Comparison of ENCODE assay signal across 9 mouse cellular contexts in the genomic region with DNA sequence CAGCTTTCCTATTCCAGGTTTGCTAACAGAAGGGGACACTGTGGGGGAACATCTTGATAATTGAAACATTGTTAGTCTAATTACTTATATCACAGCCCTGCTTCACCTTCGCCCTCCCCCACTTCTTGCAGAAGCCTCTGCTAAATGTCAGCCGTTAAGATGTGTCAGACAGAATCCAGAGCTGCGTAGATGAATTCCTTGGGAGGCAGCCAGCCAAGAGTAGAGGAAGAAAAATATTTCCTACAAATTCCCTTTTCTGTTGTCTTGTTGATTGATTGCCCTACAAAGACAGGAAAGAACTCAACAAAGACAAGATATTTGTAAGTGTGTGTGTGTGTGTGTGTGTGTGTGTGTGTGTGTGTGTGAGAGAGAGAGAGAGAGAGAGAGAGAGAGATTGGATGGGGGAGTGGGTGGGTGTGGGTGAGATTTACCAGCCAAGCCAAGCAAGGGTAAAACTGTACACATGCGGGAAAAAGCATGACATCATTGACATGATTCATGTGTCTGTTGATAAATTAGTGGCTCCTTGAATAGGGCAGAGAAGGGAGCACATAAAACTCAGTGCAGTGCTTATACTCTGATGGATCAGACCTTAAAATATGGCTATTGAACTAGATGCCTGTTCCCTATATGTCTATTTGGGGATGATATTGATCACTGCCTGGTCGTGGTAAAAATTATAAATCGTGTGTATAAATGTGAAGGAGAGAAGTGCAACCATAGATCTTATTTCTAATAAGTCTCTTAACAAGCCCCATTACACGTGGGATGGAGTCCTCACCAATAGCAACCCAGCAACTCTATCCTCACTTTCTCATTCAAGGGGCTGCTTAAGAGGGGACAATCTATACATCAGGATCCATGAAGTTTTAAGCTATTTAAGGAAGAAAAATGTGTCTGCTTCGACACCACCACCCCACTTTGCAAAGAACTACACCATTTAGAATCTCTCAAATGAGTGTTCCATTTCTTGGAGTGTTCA.
A peak's percentile ranks its signal among the peaks of the same experiment; 100 is the strongest.
DNase-seq lines count a peak whose midpoint lies in the region; ATAC-seq and TF ChIP-seq lines count a peak whose summit lies in the region.
"Had no signal": no experiment of that assay in that cellular context is flagged by ENCODE, and none has a peak within 500 bp of the region (broad histone marks: within the 10 kb centered on the region; RNA-seq: fewer than 3 reads in every experiment).

No protein-coding gene starts in this region.

- no peaks in the 10 kb centered on the region for H3K9me3 ChIP-seq in forebrain, embryonic 13.5 days (replicated peaks)
- no peaks in the 10 kb centered on the region for H3K9me3 ChIP-seq in forebrain, embryonic 11.5 days (ENCODE audit: control insufficient read depth, low read length)
- no peaks in the 10 kb centered on the region for H3K9me3 ChIP-seq in kidney, postnatal 0 days (replicated peaks; ENCODE audit: low read length)
- H3K9me3 ChIP-seq: limb, embryonic 13.5 days had no signal

- intact Hi-C loops in gastrocnemius, postnatal 36 days (cut with DNase I) = no loop called here

- H3K4me1 ChIP-seq in forebrain, embryonic 13.5 days = peaks cover 17% of the 10 kb centered on the region
- H3K4me1 ChIP-seq in forebrain, embryonic 11.5 days (replicated peaks; ENCODE audit: control insufficient read depth, insufficient read depth, low read length) = no peaks in the 10 kb centered on the region
- H3K4me1 ChIP-seq in kidney, postnatal 0 days (replicated peaks; ENCODE audit: insufficient read depth, low read length) = 0 out of 2 replicates have a peak, but pooled peaks cover 7% of the 10 kb centered on the region
- H3K4me1 ChIP-seq: limb, embryonic 13.5 days had no signal

- H3K27me3 ChIP-seq in forebrain, embryonic 13.5 days = no peaks in the 10 kb centered on the region
- H3K27me3 ChIP-seq in forebrain, embryonic 11.5 days (ENCODE audit: control insufficient read depth, insufficient read depth, low read length) = no peaks in the 10 kb centered on the region
- H3K27me3 ChIP-seq in kidney, postnatal 0 days (ENCODE audit: insufficient read depth, low read length) = no peaks in the 10 kb centered on the region
- H3K27me3 ChIP-seq: limb, embryonic 13.5 days had no signal

- no peak overlapping the region for H3K4me3 ChIP-seq in forebrain, embryonic 13.5 days
- H3K4me3 ChIP-seq in forebrain, embryonic 11.5 days (ENCODE audit: low read depth, low read length) = no peak overlapping the region
- no peak overlapping the region for H3K4me3 ChIP-seq in kidney, postnatal 0 days (replicated peaks; ENCODE audit: low read depth, low read length)
- H3K4me3 ChIP-seq: limb, embryonic 13.5 days had no signal

- H3K36me3 ChIP-seq in forebrain, embryonic 13.5 days (ENCODE audit: poor library complexity, severe bottlenecking) = no peaks in the 10 kb centered on the region
- H3K36me3 ChIP-seq in forebrain, embryonic 11.5 days (ENCODE audit: control insufficient read depth, insufficient read depth, low read length) = no peaks in the 10 kb centered on the region
- H3K36me3 ChIP-seq in kidney, postnatal 0 days (ENCODE audit: insufficient read depth, low read length) = no peaks in the 10 kb centered on the region
- H3K36me3 ChIP-seq: limb, embryonic 13.5 days had no signal

- TF ChIP-seq CTCF in kidney, postnatal 0 days (IDR thresholded peaks at IDR 0.05; ENCODE audit: low read depth) = no peak

- no peak overlapping the region for H3K9ac ChIP-seq in forebrain, embryonic 13.5 days
- H3K9ac ChIP-seq in forebrain, embryonic 11.5 days (ENCODE audit: low read length) = no peak overlapping the region
- no peak overlapping the region for H3K9ac ChIP-seq in kidney, postnatal 0 days (ENCODE audit: low read depth, low read length)
- H3K9ac ChIP-seq: limb, embryonic 13.5 days had no signal

- 62% methylated on average over 8 of the region's 8 CpGs for WGBS in forebrain, embryonic 13.5 days
- 80% methylated on average over 8 of the region's 8 CpGs for WGBS in forebrain, embryonic 11.5 days
- WGBS in kidney, postnatal 0 days = 38% methylated on average over 8 of the region's 8 CpGs

- no peak for DNase-seq in forebrain, embryonic 11.5 days (ENCODE audit: low spot score)
- DNase-seq in right cerebral cortex, adult 2 months (ENCODE audit: low spot score in 2 of 2) = peak; percentile 11 to 21
- DNase-seq in right cerebral cortex, postnatal 25 days = no peak
- DNase-seq in kidney, postnatal 0 days (ENCODE audit: low spot score) = peak; percentile 83
- DNase-seq in gastrocnemius, postnatal 36 days = no peak
- DNase-seq in layer of hippocampus, postnatal 25 days (ENCODE audit: extremely low spot score in 1 of 2, low spot score in 1 of 2) = no peak

- H3K27ac ChIP-seq in forebrain, embryonic 13.5 days = no peak overlapping the region
- no peak overlapping the region for H3K27ac ChIP-seq in forebrain, embryonic 11.5 days (ENCODE audit: low read depth, low read length)
- no peak overlapping the region for H3K27ac ChIP-seq in kidney, postnatal 0 days
- H3K27ac ChIP-seq: limb, embryonic 13.5 days had no signal

- peak; percentile 67; the same call in 1 of the 2 replicates for ATAC-seq in forebrain, embryonic 13.5 days
- ATAC-seq in forebrain, embryonic 11.5 days (replicated peaks; ENCODE audit: low FRiP score) = no peak
- no peak for ATAC-seq in kidney, postnatal 0 days (replicated peaks; ENCODE audit: low FRiP score, low read depth)
- no peak for ATAC-seq in megakaryocyte progenitor cell, adult 5-6 weeks (replicated peaks; ENCODE audit: poor library complexity)

- no peak overlapping the region for H3K4me2 ChIP-seq in forebrain, embryonic 13.5 days
- no peak overlapping the region for H3K4me2 ChIP-seq in forebrain, embryonic 11.5 days (ENCODE audit: low read depth, low read length, severe bottlenecking)
- no peak overlapping the region for H3K4me2 ChIP-seq in kidney, postnatal 0 days (ENCODE audit: low read length)
- H3K4me2 ChIP-seq: limb, embryonic 13.5 days had no signal

Comparison
In these comparisons a context has a peak if more than half of its experiments do, and no peak if none do; other contexts are left out.
1. DNase-seq: peak in right cerebral cortex, adult 2 months (2 of 2) and kidney, postnatal 0 days (single experiment); none in forebrain, embryonic 11.5 days (single experiment), right cerebral cortex, postnatal 25 days (single experiment), gastrocnemius, postnatal 36 days (0 of 2) and layer of hippocampus, postnatal 25 days (0 of 2).